Mouse (Mus musculus) limb, embryonic 14.5 days (tissue): ENCODE data around the gene Cep97. TPM values are rescaled to one million over a fixed set of nuclear protein-coding genes. Genes with fewer than 3 reads are reported as not detected.

Experiments
- ATAC-seq: fragments of 200-750 bp; cut with Nextera tagmentation; 2 replicates; pipeline ENCODE4 v1.8.0; 2017; ENCODE audit warnings: low read depth, moderate number of reproducible peaks, moderate TSS enrichment; ENCODE audit not compliant: low FRiP score
- DNase-seq: peaks from one replicate; pipeline ENCODE4 v3.0.0-alpha.2; 2015; ENCODE audit warnings: low spot score
- H3K27ac ChIP-seq: fragments of 300-500 bp; sonication (generic); replicated peaks from 2 replicates; pipeline ENCODE4 v1.5.1; 2014; ENCODE audit warnings: low read depth, mild to moderate bottlenecking, low read length, moderate library complexity, mixed read lengths
- H3K27me3 ChIP-seq: fragments of 300-500 bp; sonication (generic); 2 replicates; pipeline ENCODE4 v1.6.1; 2014; ENCODE audit warnings: low read length, mixed read lengths; ENCODE audit not compliant: control insufficient read depth, insufficient read depth
- H3K36me3 ChIP-seq: fragments of 300-500 bp; sonication (generic); 2 replicates; pipeline ENCODE4 v1.6.1; 2014; ENCODE audit warnings: mild to moderate bottlenecking, low read length, moderate library complexity, mixed read lengths; ENCODE audit not compliant: control insufficient read depth, insufficient read depth
- H3K4me1 ChIP-seq: fragments of 300-500 bp; sonication (generic); 2 replicates; pipeline ENCODE4 v1.6.1; 2014; ENCODE audit warnings: antibody characterized with exemption, low read length, mixed read lengths; ENCODE audit not compliant: control insufficient read depth, insufficient read depth
- H3K4me2 ChIP-seq: fragments of 300-500 bp; sonication (generic); replicated peaks from 2 replicates; pipeline ENCODE4 v1.6.1; 2014; ENCODE audit warnings: low read depth, mild to moderate bottlenecking, low read length, moderate library complexity; ENCODE audit not compliant: severe bottlenecking
- H3K4me3 ChIP-seq: fragments of 300-500 bp; sonication (generic); replicated peaks from 2 replicates; pipeline ENCODE4 v1.5.1; 2014; ENCODE audit warnings: low read length
- H3K9ac ChIP-seq: fragments of 300-500 bp; sonication (generic); 2 replicates; pipeline ENCODE4 v1.6.1; 2014; ENCODE audit warnings: mild to moderate bottlenecking, low read depth, low read length, moderate library complexity; ENCODE audit not compliant: severe bottlenecking
- H3K9me3 ChIP-seq: fragments of 300-500 bp; sonication (generic); 2 replicates; pipeline ENCODE4 v1.6.1; 2016; ENCODE audit warnings: low read length; ENCODE audit not compliant: control insufficient read depth
- POLR2A ChIP-seq: fragments of 200-500 bp; IDR thresholded peaks from 2 replicates; pipeline ENCODE4 v1.8.0; 2012; ENCODE audit warnings: inconsistent platforms, mild to moderate bottlenecking, moderate library complexity, borderline replicate concordance; ENCODE audit not compliant: insufficient read depth, insufficient read length; ENCODE audit errors: extremely low read depth
- WGBS: fragments of 180-500 bp; shearing (Covaris S2); extraction: QIAGEN DNeasy Blood & Tissue Kit; methylation state at CpG from one replicate; pipeline ENCODE4 v1.1.7; 2014; 5-methylcytosine and 5-hydroxymethylcytosine counted together
- polyA plus RNA-seq, 2 experiments: library from polyadenylated mRNA; depleted of rRNA in 1 of 2; stranded (reverse) in 1 of 2; unstranded in 1 of 2; fragments of >200 nt; fragmentation: Nextera tagmentation in 1 of 2; extraction: Ambion mirVana in 1 of 2; gene quantifications; 2 replicates each; pipeline versions ENCODE4 v1.2.1 to v1.2.3; 2012 to 2014

Gene Cep97
- polyA plus RNA-seq, 2 experiments = 7.4 to 9.1 TPM

DNA sequence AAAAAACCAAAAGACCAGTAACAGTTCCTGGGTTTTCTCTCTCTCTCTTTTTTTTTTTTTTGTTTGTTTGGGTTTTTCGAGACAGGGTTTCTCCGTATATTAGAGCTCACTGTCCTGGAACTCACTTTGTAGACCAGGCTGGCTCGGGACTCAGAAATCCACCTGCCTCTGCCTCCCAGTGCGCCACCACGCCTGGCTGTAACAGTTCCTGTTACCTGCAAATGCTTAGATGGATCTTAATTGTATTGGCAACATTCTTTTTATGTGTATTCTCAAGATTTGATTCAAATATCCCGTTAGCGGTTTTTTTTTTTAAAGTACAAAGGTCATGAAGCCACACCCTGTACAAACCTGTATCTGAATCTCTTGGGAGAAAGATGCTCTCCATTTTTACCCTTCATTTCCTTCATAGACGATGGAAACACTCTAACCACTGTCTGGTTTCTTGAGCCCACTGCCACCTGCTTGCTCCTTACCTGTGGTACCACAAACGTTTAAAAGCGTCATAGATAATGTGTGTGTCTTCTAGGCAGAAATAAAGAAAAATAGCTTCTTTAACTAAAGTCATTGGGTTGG lies 38.1 kb upstream of the Cep97 start:
- Histone ChIP-seq H3K36me3 (peaks cover 45% of the 10 kb centered on the region), H3K9me3 (no peaks in the 10 kb centered on the region), H3K9ac (no peak overlapping the region), H3K27ac (0 out of 2 replicates have a peak overlapping the region, but pooled peaks have one; percentile 52), H3K4me3 (peak overlapping the region; percentile 99), H3K27me3 (no peaks in the 10 kb centered on the region), H3K4me1 (peaks cover 11% of the 10 kb centered on the region), H3K4me2 (peak overlapping the region; percentile 71)
- no peak for TF ChIP-seq POLR2A
- WGBS = 56% methylated on average over 10 of the region's 10 CpGs
- ATAC-seq = no peak
- no peak for DNase-seq

- Histone ChIP-seq H3K27ac (no peak overlapping the region), H3K9ac (no peak overlapping the region), H3K9me3 (no peaks in the 10 kb centered on the region), H3K4me2 (no peak overlapping the region), H3K4me3 (no peak overlapping the region), H3K36me3 (peaks cover 48% of the 10 kb centered on the region), H3K27me3 (no peaks in the 10 kb centered on the region), H3K4me1 (peaks cover 16% of the 10 kb centered on the region)
- ATAC-seq (no peak), DNase-seq (no peak)
- 74% methylated on average over 6 of the region's 6 CpGs for WGBS
- no peak for TF ChIP-seq POLR2A
Measured at GRCm38 (mm10) chr16:55971735-55972615, 37.3 kb upstream of the Cep97 start.

DNA sequence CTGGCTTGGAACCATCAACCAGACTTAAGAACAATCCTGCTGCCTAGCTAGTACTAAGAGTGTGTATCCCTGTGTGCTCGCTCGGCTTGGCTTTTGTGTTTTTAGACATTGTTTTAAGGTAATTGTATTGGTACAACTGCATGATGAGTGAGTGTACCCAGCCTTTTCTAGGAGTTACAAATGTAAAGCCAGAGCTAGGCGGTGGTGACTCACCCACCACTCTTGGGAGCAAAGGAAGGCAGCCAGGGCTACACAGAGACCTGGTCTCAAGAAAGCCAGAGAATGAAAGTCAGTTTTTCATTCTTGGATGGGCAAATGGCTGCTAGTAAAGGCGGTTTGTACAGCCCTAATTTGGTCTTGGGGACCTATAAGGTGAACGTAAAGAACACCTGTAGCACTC lies 35.8 kb upstream of the Cep97 start:
- DNase-seq (no peak), ATAC-seq (no peak)
- no peak overlapping the region for H3K27ac ChIP-seq
- peaks cover 13% of the 10 kb centered on the region for H3K4me1 ChIP-seq
- no peak overlapping the region for H3K9ac ChIP-seq
- H3K4me2 ChIP-seq = no peak overlapping the region
- TF ChIP-seq POLR2A = no peak
- H3K36me3 ChIP-seq = peaks cover 48% of the 10 kb centered on the region
- 95% methylated on average over 5 of the region's 5 CpGs for WGBS
- H3K4me3 ChIP-seq = no peak overlapping the region
- H3K27me3 ChIP-seq = no peaks in the 10 kb centered on the region
- H3K9me3 ChIP-seq = no peaks in the 10 kb centered on the region

DNA sequence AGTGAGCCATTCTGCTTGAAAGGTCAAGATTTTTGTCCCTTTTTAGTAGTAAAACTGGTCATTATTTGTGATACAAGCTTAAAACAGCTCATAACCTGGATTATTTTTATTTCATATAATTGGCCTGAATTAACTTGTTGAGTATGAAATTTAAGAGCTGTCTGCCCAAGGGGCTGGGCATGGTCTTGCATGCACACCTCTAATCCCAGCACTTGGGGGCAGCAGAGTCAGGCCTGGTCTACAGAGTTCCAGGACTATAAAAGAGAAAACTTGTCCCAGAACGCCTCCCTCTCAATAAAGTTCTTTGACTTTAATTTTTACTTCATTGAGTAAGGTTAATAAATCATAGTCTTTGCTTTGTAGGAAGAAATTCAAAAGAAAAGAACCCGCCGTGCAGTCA lies 34.5 kb upstream of the Cep97 start:
- H3K27ac ChIP-seq = no peak overlapping the region
- no peaks in the 10 kb centered on the region for H3K27me3 ChIP-seq
- no peaks in the 10 kb centered on the region for H3K9me3 ChIP-seq
- H3K9ac ChIP-seq = no peak overlapping the region
- no peak for ATAC-seq
- WGBS = 72% methylated on average over 3 of the region's 3 CpGs
- H3K4me3 ChIP-seq = no peak overlapping the region
- H3K4me2 ChIP-seq = no peak overlapping the region
- H3K36me3 ChIP-seq = peaks cover 48% of the 10 kb centered on the region
- DNase-seq = no peak
- TF ChIP-seq POLR2A = no peak
- H3K4me1 ChIP-seq = peaks cover 9% of the 10 kb centered on the region

DNA sequence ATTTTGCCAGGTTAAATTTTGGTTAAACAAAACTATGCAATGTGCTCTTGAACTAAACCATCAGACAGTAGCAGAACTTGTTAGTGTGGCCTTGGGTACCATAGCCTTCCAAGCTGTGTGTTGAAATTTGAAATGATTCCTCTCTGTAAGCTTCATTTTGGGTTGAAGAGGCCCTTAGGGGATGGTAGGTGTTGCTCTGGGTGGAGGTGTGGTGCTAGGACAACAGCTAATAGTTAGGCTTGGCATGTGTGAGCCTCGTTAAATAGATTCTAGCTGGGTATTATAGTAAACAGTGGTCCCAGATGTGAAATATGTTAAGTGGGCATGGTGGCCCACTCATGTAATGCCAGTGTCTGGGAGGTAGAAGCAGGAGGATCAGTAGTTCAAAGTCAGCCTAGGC lies 32.6 kb upstream of the Cep97 start:
- peak overlapping the region; percentile 89 for H3K9ac ChIP-seq
- H3K4me2 ChIP-seq = peak overlapping the region; percentile 82
- peaks cover 43% of the 10 kb centered on the region for H3K36me3 ChIP-seq
- no peak for ATAC-seq
- H3K27ac ChIP-seq = no peak overlapping the region
- TF ChIP-seq POLR2A = no peak
- no peak for DNase-seq
- H3K9me3 ChIP-seq = no peaks in the 10 kb centered on the region
- no peaks in the 10 kb centered on the region for H3K27me3 ChIP-seq
- peaks cover 9% of the 10 kb centered on the region for H3K4me1 ChIP-seq
- peak overlapping the region; percentile 69 for H3K4me3 ChIP-seq
- WGBS = 19% methylated on average over 1 of the region's 1 CpGs
